Mouse (Mus musculus): Measurements from ENCODE around the gene Wdr6.
"Not testable (repeated sequence)": the region's sequence is repeated elsewhere in the genome, so short reads cannot be mapped to it uniquely, and the experiment has no call there.

The Wdr6 gene

GRCm38 (mm10) chr9:108578545-108579343, at the start of gene Wdr6:
TSS of gene Wdr6 (minus strand) at chr9:108578739.
- peak; percentile 89 for DNase-seq (ENCODE audit: low spot score)

DNA sequence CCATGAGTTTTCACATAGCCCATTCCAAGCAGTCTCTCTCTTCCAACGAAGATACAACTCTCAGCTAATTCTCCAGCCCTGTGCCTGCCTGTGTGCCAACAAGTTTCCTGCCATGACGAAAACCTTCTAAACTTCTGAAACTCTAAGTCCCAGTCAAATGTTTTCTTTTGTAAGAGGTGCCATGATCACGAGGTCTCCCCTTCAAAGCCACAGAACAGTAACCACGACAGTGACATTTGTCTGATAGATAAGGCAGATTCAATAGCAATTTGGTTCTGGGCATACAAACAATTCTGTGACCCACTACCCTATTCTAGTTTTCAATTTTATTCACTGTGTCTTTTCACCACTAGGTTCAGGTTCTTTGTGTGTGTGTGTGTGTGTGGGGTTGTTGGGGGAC, 49.6 kb upstream of the Wdr6 start:
- DNase-seq (ENCODE audit: low spot score): no peak

- no peak for DNase-seq (ENCODE audit: low spot score)
These were observed 48.0 kb upstream of the Wdr6 start for GRCm38 (mm10) chr9:108626498-108626897.

DNA sequence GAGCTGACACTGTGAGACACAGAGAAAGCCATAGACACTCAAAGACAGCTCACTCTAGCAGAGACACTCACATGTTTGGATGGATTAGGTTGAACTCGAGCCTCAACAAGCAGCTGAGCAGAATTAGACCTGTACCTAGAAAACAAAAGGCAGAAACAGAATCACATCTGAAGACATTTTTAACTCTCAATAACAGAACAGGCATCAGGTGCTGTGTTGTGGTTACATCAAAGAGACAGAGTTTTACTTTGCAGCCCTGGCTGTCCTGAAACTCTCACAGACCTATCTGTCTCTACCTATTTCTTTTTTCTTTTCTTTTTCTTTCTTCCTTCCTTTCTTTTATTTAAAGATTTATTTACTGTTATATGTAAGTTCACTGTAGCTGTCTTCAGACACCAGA, 38.8 kb upstream of the Wdr6 start:
- DNase-seq (ENCODE audit: low spot score): no peak

GRCm38 (mm10) chr9:108611488-108611887, 32.9 kb upstream of the Wdr6 start:
- no peak for DNase-seq (ENCODE audit: low spot score)

DNA sequence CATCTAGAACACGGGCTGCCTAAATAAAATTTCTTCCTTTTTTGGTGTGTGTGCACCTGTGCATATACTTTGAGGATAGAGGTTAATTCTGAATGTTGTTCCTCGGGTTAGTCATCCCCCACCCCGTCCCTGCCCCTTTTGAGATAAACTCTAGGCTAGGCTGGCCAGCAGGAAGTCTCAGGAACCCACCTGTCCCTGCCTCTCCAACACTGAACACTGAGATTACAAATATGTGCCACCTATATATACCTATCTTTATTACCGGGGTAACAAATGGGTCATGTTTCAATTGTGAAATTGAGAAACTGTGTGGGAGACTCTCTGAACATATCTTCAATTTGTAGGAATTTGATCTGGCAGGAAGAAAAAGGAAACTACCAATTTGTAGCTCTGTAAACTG, 30.4 kb upstream of the Wdr6 start:
- DNase-seq (ENCODE audit: low spot score): no peak

GRCm38 (mm10) chr9:108607929-108608328, 29.4 kb upstream of the Wdr6 start:
- not testable (repeated sequence) for DNase-seq (ENCODE audit: low spot score)

- no peak for DNase-seq (ENCODE audit: low spot score)
These were observed 23.4 kb upstream of the Wdr6 start for GRCm38 (mm10) chr9:108601986-108602385.

DNA sequence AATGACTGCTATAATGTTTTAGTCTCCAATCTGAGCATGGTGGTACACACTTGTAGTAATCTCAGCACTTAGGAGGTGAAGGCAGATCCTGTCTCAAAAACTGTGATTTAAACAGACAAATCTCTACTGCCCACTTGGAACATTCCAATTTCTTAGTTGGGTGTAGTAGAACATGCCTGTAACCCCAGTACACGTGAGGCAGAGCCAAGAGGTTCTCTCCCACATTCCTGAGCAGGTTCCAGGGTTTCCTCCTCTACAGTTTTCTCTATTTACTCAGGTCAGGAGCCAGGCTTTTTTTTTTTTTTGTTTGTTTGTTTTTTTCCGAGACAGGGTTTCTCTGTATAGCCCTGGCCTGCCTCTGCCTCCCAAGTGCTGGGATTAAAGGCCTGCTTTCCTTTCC, 21.5 kb upstream of the Wdr6 start:
- DNase-seq (ENCODE audit: low spot score): no peak

GRCm38 (mm10) chr9:108599021-108599566, 20.6 kb upstream of the Wdr6 start:
- no peak for DNase-seq (ENCODE audit: low spot score)

- peak; percentile 39 for DNase-seq (ENCODE audit: low spot score)
These were observed 18.6 kb upstream of the Wdr6 start, which contains the start of gene P4htm for GRCm38 (mm10) chr9:108596998-108597764. TSS of gene P4htm (minus strand) at chr9:108597667.

DNA sequence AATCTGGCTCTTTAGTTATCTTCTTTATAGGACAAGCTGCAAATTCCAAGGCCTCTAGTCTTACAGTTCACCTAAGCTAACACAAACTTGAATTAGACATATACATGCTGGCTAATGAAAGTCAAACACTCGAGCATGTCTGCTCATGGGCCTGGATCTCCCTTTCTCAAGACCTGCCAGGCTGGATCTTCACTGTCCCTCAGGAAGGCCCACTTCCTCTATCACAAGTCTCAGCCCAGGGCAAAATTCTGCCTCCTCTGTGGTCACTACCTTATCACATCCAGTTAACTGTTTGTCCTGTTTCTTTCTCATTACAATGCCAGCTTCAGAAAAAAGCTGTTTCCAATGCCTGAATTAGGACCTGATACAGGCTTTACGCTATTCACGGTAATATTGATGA, 15.8 kb upstream of the Wdr6 start:
- no peak for DNase-seq (ENCODE audit: low spot score)

DNA sequence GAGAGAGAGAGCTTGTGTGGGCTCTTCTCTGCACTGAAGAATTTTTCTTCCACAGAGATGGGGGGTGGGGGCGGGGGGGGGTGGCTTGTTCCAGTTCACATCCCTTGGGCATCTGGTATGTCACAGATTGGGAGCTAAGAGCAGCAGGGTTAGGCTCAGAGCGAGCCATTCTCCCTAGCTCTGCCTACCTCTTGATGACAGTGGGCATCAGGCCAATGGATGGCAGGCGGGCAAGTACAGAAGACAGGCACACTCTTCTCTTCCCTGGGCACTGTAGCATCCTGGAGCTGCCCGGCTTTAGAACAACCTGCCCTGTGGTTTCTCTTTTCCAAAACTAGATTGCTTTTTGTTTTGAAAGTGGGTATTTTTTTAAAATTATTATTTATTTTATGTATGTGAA, 12.9 kb upstream of the Wdr6 start:
- no peak for DNase-seq (ENCODE audit: low spot score)

GRCm38 (mm10) chr9:108589229-108589628, 10.7 kb upstream of the Wdr6 start:
- no peak for DNase-seq (ENCODE audit: low spot score)

- peak; percentile 67 for DNase-seq (ENCODE audit: low spot score)
These were observed 9.1 kb upstream of the Wdr6 start for GRCm38 (mm10) chr9:108587571-108588180.

DNA sequence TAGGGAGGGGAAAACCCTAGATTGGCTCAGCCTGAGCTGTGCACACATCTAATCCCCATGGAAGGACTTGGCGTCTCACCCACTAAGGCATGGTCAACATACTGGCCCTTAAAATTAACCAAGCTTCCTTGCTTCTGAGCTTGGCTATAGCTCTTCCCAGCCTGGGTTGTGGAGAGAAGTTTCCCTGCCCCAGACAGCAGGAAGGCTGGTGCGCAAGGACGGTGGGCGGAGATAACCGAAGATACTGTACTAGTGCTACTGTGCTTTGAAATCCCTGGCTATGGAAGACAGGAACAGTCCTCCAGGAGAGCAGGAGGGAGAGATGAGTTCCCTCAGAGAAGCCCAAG, 778 bp upstream of the Wdr6 start:
- no peak for DNase-seq (ENCODE audit: low spot score)

DNA sequence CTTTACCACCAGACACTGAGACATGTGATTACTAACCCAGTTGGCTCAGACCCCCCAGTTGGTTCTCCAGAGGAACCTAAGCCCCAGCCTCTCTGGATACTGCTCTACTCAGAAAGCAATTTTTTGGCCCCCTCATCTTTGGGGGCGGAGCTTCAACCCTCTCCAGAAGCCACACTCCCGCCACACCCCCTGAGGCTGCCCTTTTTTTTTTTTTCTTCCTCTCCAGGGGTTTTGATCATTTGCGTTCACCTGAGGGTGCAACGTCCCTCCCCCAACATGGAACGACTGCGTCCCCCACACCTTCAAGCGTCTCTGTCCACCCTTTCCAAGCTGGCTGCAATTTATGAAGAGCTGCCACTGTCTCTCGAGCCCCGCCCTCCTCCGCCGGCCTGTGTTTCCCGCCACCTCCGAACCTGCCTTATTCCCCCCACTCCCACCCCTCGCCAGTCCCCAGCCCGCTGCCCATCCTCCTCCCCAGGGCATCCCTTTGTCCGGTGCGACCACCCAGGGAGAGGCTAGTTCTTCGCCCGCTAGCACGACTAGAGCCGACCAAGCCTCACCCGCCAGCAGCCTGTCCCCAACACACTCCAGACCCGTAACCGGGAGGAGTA, 500 bp downstream of the Wdr6 start:
- peak; percentile 44 for DNase-seq (ENCODE audit: low spot score)

- DNase-seq (ENCODE audit: low spot score): no peak
These were observed 1.5 kb downstream of the Wdr6 start for GRCm38 (mm10) chr9:108577025-108577424.

DNA sequence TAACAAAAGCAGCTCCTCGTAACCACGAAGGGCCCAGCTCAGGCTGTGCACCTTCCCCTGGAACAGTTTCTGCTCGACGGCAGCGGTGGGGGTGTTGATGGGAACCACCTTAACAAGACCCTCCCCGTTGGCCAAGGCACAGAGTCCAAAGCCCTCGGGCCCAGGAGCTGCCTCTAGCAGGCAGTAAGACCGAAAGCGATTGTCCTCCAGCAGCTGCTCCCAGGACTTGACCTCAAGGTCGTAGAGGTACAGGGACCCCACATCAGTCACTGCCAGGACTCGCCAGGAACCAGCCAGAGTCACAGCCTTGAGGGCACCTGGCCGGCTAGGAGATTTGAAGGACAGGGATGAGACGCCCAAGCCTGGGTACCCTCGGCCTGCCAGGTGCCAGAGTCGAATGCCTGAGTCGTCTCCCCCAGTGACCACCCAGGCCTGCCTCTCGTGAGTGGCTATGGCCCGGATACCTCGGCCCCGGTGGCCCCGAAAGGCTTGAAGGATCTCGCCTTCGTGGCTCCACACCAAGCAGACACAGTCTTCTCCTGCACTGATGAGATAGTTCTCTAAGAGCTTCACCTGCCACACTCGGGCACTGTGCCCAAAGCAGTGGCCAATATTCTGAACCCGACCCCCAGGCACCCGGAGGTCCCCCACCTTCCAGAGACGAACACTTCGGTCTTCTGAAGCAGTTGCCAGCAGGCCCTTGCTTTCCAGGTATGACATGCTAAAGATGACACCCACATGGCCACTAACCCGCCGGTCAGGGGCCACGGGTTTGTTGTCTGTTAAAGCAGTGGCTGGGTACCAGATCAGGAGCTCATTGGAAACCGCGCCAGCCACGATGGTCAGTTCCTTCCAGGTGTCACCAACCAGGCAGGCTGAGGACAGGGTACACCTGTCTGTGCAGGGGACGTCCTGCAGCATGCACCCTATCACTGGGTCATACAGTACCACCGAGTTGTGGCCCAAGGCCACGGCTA, 2.9 kb downstream of the Wdr6 start:
- DNase-seq (ENCODE audit: low spot score): no peak

DNA sequence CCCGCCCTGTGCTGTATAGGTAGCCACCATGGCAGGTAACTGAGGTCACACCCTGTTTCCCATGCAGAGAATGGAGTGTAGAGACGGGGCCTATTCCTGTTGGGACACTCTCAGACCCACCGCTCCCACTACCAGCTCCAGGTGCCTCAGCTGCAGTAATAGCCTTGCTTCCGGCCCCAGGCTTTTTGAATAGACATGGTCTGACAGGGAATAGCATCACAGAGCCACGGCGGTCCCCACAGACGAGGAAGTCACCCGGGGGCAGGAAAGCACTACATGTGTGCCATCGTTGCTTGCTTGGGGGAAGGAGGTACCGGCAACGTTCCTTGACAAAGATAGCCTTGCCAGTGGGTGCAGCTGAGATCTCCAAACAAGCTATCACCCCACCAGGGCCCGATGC, 3.6 kb downstream of the Wdr6 start:
- DNase-seq (ENCODE audit: low spot score): no peak

All from ovary, postnatal 14 days (tissue).